Mouse (Mus musculus): ENCODE results near the gene Ap1b1.
A peak's percentile ranks its signal among the peaks of the same experiment; 100 is the strongest.

Gene Ap1b1

GRCm38 (mm10) chr11:5037146-5037854 lies 50.7 kb downstream of the Ap1b1 start:
- peak; percentile 82 to 89 for DNase-seq

- DNase-seq, result no peak
These were observed 54.0 kb downstream of the Ap1b1 start for GRCm38 (mm10) chr11:5040585-5040984.

DNA sequence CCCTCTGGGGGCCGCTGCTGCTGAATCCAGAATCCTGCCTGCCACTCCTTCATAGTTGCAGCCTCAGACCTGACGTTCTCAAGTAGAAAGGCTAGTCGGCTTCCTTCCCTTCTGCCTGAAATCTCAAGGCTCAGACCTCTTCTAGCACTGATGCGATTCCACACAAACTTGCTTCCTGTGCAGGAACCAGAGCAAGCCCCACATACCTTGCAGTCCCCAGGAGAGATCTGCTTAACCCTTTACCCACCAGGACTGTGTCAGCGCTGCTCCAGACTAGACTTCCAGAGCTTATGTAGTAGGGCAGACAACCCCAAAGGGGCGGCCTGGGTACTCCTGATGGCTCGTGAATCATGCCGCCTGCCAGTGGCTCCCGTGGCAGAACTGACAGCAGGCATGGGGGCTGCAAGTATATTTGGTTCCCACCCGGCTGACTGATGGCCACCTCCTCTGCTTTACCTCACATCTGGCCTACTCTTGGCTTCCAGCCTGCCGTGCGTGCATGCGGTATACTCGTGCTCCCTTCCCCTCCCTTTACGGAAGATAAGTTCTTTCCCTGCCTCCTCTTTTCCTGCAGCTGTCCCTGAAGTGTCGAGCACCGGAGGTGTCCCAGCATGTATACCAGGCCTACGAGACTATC lies 54.6 kb downstream of the Ap1b1 start:
- DNase-seq, result peak in 1 of 2 experiments; percentile 9

DNA sequence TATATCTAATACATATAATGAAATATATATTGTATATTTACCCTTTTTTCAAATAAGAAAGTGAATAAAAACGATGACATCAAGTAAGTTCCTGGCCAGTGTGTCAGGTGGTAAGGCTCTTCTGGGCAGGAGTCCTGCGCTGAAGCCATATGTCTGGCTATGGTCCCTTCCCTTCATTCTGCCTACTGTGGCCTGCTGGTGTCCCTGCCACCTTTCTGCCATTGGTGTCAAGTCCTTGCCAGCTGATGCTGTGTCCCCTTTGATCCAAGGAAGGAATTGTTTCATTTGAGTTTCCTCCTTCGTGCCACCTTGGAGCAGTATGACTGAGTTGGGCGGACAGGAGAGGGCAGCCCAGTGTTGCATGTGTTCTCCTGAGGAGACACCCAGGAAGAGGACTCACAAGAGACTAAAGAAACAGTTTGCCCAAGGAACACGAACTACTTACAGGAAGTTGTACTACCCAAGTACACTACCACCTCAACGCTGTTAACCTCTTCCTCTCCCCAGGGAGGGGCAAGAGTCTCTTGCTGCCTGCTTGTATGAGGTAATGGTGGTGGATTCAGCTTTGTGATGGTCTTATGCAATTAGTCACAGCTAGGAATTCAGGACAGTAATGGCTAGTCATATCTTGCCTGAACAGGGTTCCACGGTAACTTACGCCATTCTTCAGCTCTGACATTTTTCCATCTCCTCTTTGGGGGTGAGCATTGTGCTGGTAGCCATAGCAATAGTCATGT lies 56.2 kb downstream of the Ap1b1 start:
- peak; percentile 50 to 60 for DNase-seq

- DNase-seq, result no peak
These were observed 59.8 kb downstream of the Ap1b1 start for GRCm38 (mm10) chr11:5046321-5046926.

- DNase-seq, result no peak
These were observed 65.0 kb downstream of the Ap1b1 start for GRCm38 (mm10) chr11:5051629-5052028.

DNA sequence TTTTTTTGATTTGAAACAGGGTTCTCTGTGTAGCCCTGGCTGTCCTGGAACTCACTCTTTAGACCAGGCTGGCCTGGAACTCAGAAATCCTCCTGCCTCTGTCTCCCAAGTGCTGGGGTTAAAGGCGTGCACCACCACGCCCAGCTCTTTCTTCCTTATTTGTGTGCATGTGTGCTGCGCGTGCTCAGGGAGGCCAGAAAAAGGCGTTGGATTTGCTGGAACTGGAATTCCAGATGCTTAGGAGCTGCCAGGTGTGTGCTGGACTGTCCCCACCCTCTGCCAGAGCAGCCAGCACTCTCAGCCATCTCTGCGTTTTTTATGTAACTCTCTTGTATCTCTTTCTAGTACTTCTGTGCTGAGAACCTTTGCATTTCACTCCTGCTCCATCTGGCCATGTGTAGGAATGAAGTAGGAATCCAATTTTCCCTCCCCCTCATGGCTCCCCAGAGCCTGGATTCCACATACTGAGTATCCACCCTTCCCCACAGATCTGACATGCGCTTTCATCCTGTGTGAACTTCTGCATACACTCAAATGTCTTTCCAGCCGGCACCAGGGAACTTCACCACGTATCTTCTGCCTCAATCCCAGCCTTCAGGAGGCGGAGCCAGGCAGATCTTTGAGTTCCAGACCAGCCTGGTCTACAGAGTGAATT lies 65.7 kb downstream of the Ap1b1 start:
- no peak for DNase-seq

DNA sequence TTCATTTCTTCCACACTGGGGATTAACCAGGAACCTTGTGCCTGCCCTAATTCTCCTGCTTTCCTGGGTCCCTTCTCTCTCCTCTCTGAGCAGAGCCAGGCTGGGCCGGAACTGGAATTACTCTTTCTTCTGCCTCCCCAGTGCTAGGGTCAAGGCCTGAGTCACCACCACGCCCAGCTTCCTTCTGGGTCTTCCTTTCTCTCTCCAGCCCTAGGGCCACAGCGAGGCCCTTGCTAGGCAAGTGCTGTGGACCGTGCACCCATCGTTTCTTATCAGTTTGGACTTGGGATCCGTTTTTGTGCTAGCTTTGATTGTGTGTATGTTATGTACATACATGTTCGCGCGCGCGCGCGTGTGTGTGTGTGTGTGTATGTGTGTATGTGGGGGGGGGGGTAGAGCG lies 67.5 kb downstream of the Ap1b1 start:
- DNase-seq, result no peak

GRCm38 (mm10) chr11:5054874-5055273 lies 68.2 kb downstream of the Ap1b1 start:
- DNase-seq, result no peak

- DNase-seq, result no peak
These were observed 69.6 kb downstream of the Ap1b1 start for GRCm38 (mm10) chr11:5055945-5056938.

DNA sequence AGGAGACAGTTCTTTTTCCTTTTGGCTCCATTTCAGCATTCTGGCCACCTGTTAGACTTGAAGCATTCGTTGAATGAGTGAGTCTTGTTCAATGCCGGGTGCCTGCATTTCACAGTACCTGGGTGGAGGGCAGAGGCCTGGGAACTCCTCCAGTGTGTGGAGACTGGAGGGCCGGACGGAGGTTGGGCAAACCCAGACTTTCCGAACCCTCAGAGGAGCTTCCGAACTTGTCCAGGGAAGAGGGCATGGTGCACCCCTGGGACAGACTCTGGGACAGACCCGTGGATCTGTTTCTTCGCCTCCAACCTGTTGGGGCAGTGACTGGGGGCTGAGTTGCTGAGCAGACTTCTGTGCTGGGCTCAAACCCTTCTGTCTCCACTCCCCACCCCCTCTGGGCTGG lies 70.4 kb downstream of the Ap1b1 start:
- no peak for DNase-seq

DNA sequence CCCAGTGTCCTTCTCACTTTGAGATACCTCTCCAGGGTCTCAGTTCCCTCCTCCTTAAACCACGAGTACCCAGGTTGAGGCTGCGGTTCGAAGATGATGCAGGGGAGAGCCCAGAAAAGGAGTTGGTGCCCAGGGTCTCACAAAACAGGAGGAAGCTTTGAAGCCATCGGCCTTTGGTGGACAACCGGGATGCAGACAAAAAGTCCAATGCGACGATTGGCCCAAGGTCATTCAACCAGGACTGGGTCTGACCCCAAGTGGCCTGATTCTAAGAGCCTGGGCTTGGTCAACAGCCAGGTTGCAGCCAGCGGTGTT lies 70.9 kb downstream of the Ap1b1 start:
- DNase-seq, result no peak

- no peak for DNase-seq
These were observed 71.4 kb downstream of the Ap1b1 start, which contains the start of gene Rasl10a for GRCm38 (mm10) chr11:5057856-5058641. Rasl10a (plus strand) TSS chr11:5058128.

GRCm38 (mm10) chr11:5058783-5059182 lies 72.2 kb downstream of the Ap1b1 start:
- no peak for DNase-seq

- no peak for DNase-seq
These were observed 72.6 kb downstream of the Ap1b1 start for GRCm38 (mm10) chr11:5059230-5059629.

GRCm38 (mm10) chr11:5059704-5060156 lies 73.1 kb downstream of the Ap1b1 start:
- DNase-seq, result peak in 1 of 2 experiments; percentile 42

DNA sequence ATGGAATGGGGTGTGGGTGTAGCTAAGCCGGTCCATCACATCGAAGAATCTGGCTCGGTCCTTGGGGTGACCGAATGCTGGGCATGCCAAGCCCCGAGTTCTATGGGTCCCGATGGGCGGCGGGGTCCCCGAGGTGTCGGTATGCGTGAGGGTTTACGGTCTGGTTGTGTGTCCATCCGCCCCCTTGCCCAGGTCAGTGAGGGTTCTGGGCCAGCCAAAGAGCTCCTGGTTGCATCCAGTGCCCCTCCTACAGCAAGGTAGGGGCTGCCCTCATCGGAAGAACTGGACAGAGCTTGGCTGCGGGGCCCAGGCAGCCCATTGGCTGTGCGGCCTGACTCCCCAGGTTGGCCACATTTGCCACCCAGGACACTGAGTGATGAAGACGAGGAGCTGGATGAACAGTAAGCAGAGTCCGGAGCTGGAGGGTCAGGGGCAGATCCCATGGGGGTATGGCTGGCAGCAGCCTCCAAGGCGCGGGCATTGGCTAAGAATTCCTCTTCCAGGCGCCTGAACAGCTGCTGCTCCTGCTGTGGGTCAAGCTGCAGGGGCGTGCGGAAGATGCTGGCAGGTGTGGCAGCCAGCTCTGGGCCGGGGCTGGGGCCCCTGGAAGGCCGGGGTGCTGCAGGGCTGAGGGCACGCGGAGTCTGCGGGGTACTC lies 74.3 kb downstream of the Ap1b1 start:
- no peak for DNase-seq

DNA sequence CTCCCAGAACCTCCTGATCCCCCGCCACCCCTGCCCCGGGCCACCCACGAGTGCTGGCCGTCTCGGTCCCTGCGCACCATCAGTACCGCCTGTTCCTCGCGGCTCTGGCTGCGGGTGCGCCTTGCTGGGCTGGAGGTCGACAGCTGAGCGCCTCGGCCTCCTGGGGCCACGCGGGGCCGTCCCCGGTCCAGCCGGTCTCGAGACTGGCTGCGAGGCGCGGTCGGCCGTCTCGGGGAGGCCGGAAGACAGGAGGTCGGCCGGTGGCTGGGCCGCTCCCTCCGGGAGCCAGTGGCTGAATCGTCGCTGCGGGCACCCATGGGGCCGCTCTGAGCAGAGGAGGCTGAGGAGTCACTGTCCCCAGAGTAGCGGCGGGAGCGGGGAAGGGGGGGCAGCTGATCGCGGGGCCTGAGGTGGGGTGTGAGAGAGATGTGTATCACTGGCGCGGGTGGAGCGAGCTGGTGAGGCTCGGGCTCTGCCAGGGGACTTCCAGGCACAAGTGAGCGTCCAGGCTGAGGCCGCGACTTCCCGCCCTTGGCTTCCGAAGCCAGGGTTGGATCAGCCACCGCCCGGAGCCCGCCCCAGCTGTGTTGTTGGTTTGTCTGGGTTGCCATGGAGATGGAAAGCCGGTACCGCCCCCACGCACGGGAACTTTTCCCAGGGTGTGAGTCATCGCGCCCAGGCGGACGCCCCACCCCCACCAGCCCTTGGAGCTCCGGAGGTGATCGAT lies 75.0 kb downstream of the Ap1b1 start:
- peak; percentile 76 to 81 for DNase-seq

DNA sequence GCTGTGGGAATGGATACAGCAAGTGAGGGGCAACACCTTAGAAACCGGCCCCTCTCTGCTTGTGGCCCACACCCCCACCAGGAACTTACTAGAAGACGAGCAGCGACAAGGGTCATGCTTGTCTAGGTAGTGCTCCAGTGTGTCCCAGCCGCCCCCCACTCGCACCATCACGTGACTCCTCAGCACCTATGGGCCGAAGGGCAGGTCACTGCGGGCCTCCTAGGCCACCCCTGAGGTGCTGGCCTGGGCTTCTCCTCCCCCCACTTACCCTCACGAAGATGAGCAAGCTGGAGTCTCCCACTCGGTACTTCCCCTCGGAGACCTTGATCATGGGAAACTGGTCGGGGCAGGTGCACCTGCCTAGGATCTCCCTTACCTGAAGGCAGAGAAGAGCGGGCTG lies 75.7 kb downstream of the Ap1b1 start:
- DNase-seq, result no peak

Measured in cerebellum, adult 18-20 months (tissue).